12 mouse cellular contexts compared by ENCODE assay signal in the genomic region with DNA sequence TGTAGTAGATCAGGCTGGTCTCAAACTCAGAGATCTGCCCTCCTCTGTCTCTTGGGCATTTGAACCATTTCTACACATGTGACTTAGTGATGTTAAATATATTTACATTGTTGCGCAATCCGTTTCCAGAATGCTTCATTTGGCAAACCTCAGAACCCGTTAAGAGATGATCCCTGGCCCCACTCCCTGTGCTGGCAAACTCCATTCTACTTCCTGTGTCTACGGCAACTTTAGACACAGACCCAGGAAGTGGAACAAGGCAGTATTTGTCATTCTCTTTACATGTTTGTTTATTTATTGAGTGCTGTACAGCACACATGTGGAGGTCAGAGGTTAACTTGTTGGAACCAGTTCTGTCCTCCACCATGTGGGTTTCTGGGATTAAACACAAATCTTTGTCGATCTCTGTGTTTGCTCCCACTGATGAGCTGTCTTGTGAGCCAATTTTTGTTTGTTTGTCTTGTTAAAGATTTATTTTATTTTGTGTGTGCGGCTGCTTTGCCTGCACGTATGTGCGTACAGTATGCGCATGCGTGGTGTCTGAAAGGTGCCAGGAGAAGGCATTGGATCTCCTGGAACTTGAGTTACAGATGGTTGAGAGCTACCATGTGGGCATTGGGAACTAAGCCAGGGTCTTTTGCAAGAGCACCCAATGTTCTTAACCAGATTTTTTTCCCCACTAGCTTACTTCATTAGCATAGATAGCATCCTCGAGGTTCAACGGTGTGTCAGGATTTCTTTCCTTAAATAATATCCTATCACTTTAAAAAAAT. TPM values are rescaled to one million over a fixed set of nuclear protein-coding genes. Genes with fewer than 3 reads are reported as not detected.
DNase-seq lines count a peak whose midpoint lies in the region; ATAC-seq lines count a peak whose summit lies in the region.
"Had no signal": no experiment of that assay in that cellular context is flagged by ENCODE, and none has a peak within 500 bp of the region (broad histone marks: within the 10 kb centered on the region; RNA-seq: fewer than 3 reads in every experiment).

No protein-coding gene starts in this region.

- H3K27ac ChIP-seq in heart, embryonic 11.5 days (ENCODE audit: low read depth, low read length): no peak overlapping the region
- H3K27ac ChIP-seq: neural tube, embryonic 15.5 days had no signal

- ATAC-seq in granulocyte monocyte progenitor cell, adult 5-6 weeks (replicated peaks; ENCODE audit: poor library complexity, severe bottlenecking): peak; percentile 43
- ATAC-seq in heart, embryonic 11.5 days (replicated peaks; ENCODE audit: insufficient number of reproducible peaks, low FRiP score, low TSS enrichment): no peak
- ATAC-seq: activated CD4-positive, CD25-positive, alpha-beta regulatory T cell, adult 4 months had no signal

- 79% methylated on average over 12 of the region's 12 CpGs for WGBS in heart, embryonic 11.5 days (ENCODE audit: insufficient replicate concordance)

- no peak overlapping the region for H3K4me3 ChIP-seq in heart, embryonic 11.5 days (ENCODE audit: low read depth, low read length)
- H3K4me3 ChIP-seq: neural tube, embryonic 15.5 days had no signal

- DNase-seq in left cerebral cortex, adult 18-20 months (ENCODE audit: low spot score in 2 of 2): peak; percentile 27 to 33
- DNase-seq in left cerebral cortex, adult 9 months (ENCODE audit: low spot score in 2 of 2): no peak
- DNase-seq in adipocyte (ENCODE audit: low spot score): peak; percentile 25
- DNase-seq in lung, postnatal 10 days: peak; percentile 60
- no peak for DNase-seq in gastrocnemius, postnatal 10 days
- no peak for DNase-seq in heart, adult 11 months

- no peaks in the 10 kb centered on the region for H3K9me3 ChIP-seq in heart, embryonic 11.5 days (replicated peaks; ENCODE audit: control insufficient read depth, low read length)
- H3K9me3 ChIP-seq: neural tube, embryonic 15.5 days had no signal

- no peak overlapping the region for H3K4me2 ChIP-seq in heart, embryonic 11.5 days

- no peak overlapping the region for H3K9ac ChIP-seq in heart, embryonic 11.5 days (ENCODE audit: low read depth, low read length)
- H3K9ac ChIP-seq: neural tube, embryonic 15.5 days had no signal

- H3K4me1 ChIP-seq in heart, embryonic 11.5 days (ENCODE audit: control insufficient read depth, insufficient read depth, low read length): no peaks in the 10 kb centered on the region; the same call in 1 of the 2 replicates

- peaks cover 8% of the 10 kb centered on the region; the same call in 1 of the 2 replicates for H3K27me3 ChIP-seq in heart, embryonic 11.5 days (ENCODE audit: control insufficient read depth, insufficient read depth, low read length)
- H3K27me3 ChIP-seq: neural tube, embryonic 15.5 days had no signal

- no peaks in the 10 kb centered on the region for H3K36me3 ChIP-seq in heart, embryonic 11.5 days (ENCODE audit: control insufficient read depth, insufficient read depth, low read length)
- H3K36me3 ChIP-seq: neural tube, embryonic 15.5 days had no signal

RNA-seq across cellular contexts. Expression of gene Ccdc177, which starts 30.5 kb away (rescaled TPM):
- total RNA-seq in left cerebral cortex, adult 18-20 months (2021): 10 to 100 TPM; 11.4 to 12.2 TPM
- total RNA-seq in granulocyte monocyte progenitor cell, adult 5-6 weeks (2014; fragmentation: Nextera tagmentation): 0.56 TPM in 1 of 2 replicates, not detected in the other
- total RNA-seq in granulocyte monocyte progenitor cell, adult 5-6 weeks (2017): not detected in 2 replicates
- polyA plus RNA-seq in heart, embryonic 11.5 days (2014; fragmentation: Nextera tagmentation; extraction: Ambion mirVana): 0.04 TPM in 1 of 2 replicates, not detected in the other
- total RNA-seq in gastrocnemius, postnatal 10 days (2021): under 1 TPM; 0.07 to 0.09 TPM
- total RNA-seq: megakaryocyte-erythroid progenitor cell, adult 5-6 weeks had no signal
- polyA plus RNA-seq: activated CD4-positive, CD25-positive, alpha-beta regulatory T cell, adult 4 months; heart, postnatal 0 days had no signal

RNA-seq across cellular contexts. Expression of gene Plekhd1, which starts 37.6 kb away (rescaled TPM):
- total RNA-seq in left cerebral cortex, adult 18-20 months (2021): 1 to 10 TPM; 2.1 to 3.6 TPM
- not detected in 2 replicates for total RNA-seq in granulocyte monocyte progenitor cell, adult 5-6 weeks (2014; fragmentation: Nextera tagmentation)
- total RNA-seq in granulocyte monocyte progenitor cell, adult 5-6 weeks (2017): not detected in 2 replicates
- 0.20 and 0.67 TPM in 2 replicates for polyA plus RNA-seq in heart, embryonic 11.5 days (2014; fragmentation: Nextera tagmentation; extraction: Ambion mirVana)
- total RNA-seq in gastrocnemius, postnatal 10 days (2021): under 1 TPM; 0.21 to 0.43 TPM
- total RNA-seq: megakaryocyte-erythroid progenitor cell, adult 5-6 weeks had no signal

Comparison
In these comparisons a context has a peak if more than half of its experiments do, and no peak if none do; other contexts are left out.
1. DNase-seq: peak in left cerebral cortex, adult 18-20 months (2 of 2), adipocyte (single experiment) and lung, postnatal 10 days (single experiment); none in left cerebral cortex, adult 9 months (0 of 2), gastrocnemius, postnatal 10 days (single experiment) and heart, adult 11 months (single experiment).
2. RNA of gene Ccdc177, which starts 30.5 kb away (total RNA-seq): 11.4 to 12.2 TPM in left cerebral cortex, adult 18-20 months; 0.07 to 0.09 TPM in gastrocnemius, postnatal 10 days and 0.56 TPM in granulocyte monocyte progenitor cell, adult 5-6 weeks; every median in the first group is over 4 times any median in the second.